Mouse (Mus musculus): Measurements from ENCODE around the gene Cabin1. TPM values are rescaled to one million over a fixed set of nuclear protein-coding genes. Genes with fewer than 3 reads are reported as not detected.
A peak's percentile ranks its signal among the peaks of the same experiment; 100 is the strongest.

The Cabin1 gene
- polyA plus RNA-seq, 1 experiment from 2014 or later, result 35.8 TPM

GRCm38 (mm10) chr10:75654053-75654452, 110.1 kb downstream of the Cabin1 start:
- Histone ChIP-seq H3K36me3 (peaks cover 73% of the 10 kb centered on the region), H3K9me3 (no peaks in the 10 kb centered on the region), H3K4me3 (replicated peaks) (no peak overlapping the region), H3K27me3 (replicated peaks) (no peaks in the 10 kb centered on the region), H3K9ac (no peak overlapping the region), H3K4me2 (no peak overlapping the region), H3K27ac (no peak overlapping the region), H3K4me1 (no peaks in the 10 kb centered on the region)
- WGBS, result 86% methylated on average over 4 of the region's 4 CpGs
- no peak for ATAC-seq (ENCODE audit: insufficient read depth, low FRiP score, low read depth)

GRCm38 (mm10) chr10:75651381-75652068, 112.6 kb downstream of the Cabin1 start:
- Histone ChIP-seq H3K4me2 (no peak overlapping the region), H3K27ac (no peak overlapping the region), H3K9me3 (no peaks in the 10 kb centered on the region), H3K9ac (no peak overlapping the region), H3K36me3 (peaks cover 52% of the 10 kb centered on the region), H3K4me1 (no peaks in the 10 kb centered on the region), H3K27me3 (replicated peaks) (no peaks in the 10 kb centered on the region), H3K4me3 (replicated peaks) (no peak overlapping the region)
- WGBS, result 93% methylated on average over 16 of the region's 16 CpGs
- no peak for ATAC-seq (ENCODE audit: insufficient read depth, low FRiP score, low read depth)

- H3K9ac ChIP-seq, result no peak overlapping the region
- no peaks in the 10 kb centered on the region for H3K4me1 ChIP-seq
- H3K27me3 ChIP-seq (replicated peaks), result no peaks in the 10 kb centered on the region
- no peak for ATAC-seq (ENCODE audit: insufficient read depth, low FRiP score, low read depth)
- no peak overlapping the region for H3K4me3 ChIP-seq (replicated peaks)
- H3K27ac ChIP-seq, result no peak overlapping the region
- 87% methylated on average over 6 of the region's 6 CpGs for WGBS
- no peak overlapping the region for H3K4me2 ChIP-seq
- no peaks in the 10 kb centered on the region for H3K9me3 ChIP-seq
- H3K36me3 ChIP-seq, result peaks cover 46% of the 10 kb centered on the region
Observed at GRCm38 (mm10) chr10:75650306-75650902, 113.7 kb downstream of the Cabin1 start.

GRCm38 (mm10) chr10:75649406-75649995, 114.6 kb downstream of the Cabin1 start:
- Histone ChIP-seq H3K4me1 (no peaks in the 10 kb centered on the region), H3K36me3 (peaks cover 39% of the 10 kb centered on the region), H3K9me3 (no peaks in the 10 kb centered on the region), H3K4me2 (no peak overlapping the region), H3K27ac (no peak overlapping the region), H3K9ac (no peak overlapping the region), H3K27me3 (replicated peaks) (no peaks in the 10 kb centered on the region), H3K4me3 (replicated peaks) (no peak overlapping the region)
- ATAC-seq (ENCODE audit: insufficient read depth, low FRiP score, low read depth), result no peak
- WGBS, result 88% methylated on average over 4 of the region's 4 CpGs

GRCm38 (mm10) chr10:75649001-75649400, 115.1 kb downstream of the Cabin1 start:
- ATAC-seq (ENCODE audit: insufficient read depth, low FRiP score, low read depth), result no peak
- peaks cover 4% of the 10 kb centered on the region; the same call in 1 of the 2 replicates for H3K4me1 ChIP-seq
- H3K36me3 ChIP-seq, result peaks cover 39% of the 10 kb centered on the region
- no peaks in the 10 kb centered on the region for H3K9me3 ChIP-seq
- no peak overlapping the region for H3K9ac ChIP-seq
- H3K4me3 ChIP-seq (replicated peaks), result no peak overlapping the region
- H3K27ac ChIP-seq, result no peak overlapping the region
- WGBS, result 82% methylated on average over 7 of the region's 7 CpGs
- H3K27me3 ChIP-seq (replicated peaks), result no peaks in the 10 kb centered on the region
- H3K4me2 ChIP-seq, result no peak overlapping the region

GRCm38 (mm10) chr10:75648091-75648490, 116.0 kb downstream of the Cabin1 start:
- no peak for ATAC-seq (ENCODE audit: insufficient read depth, low FRiP score, low read depth)
- Histone ChIP-seq H3K27ac (peak overlapping the region; percentile 51; the same call in 1 of the 2 replicates), H3K27me3 (replicated peaks) (no peaks in the 10 kb centered on the region), H3K36me3 (peaks cover 33% of the 10 kb centered on the region), H3K9ac (no peak overlapping the region), H3K4me1 (peaks cover 8% of the 10 kb centered on the region), H3K4me3 (replicated peaks) (no peak overlapping the region), H3K4me2 (no peak overlapping the region), H3K9me3 (no peaks in the 10 kb centered on the region)
- 88% methylated on average over 6 of the region's 6 CpGs for WGBS

- peak; percentile 28; the same call in 1 of the 2 replicates for ATAC-seq (ENCODE audit: insufficient read depth, low FRiP score, low read depth)
- 60% methylated on average over 3 of the region's 3 CpGs for WGBS
- H3K4me3 ChIP-seq (replicated peaks), result no peak overlapping the region
Observed at GRCm38 (mm10) chr10:75647362-75647761, 116.8 kb downstream of the Cabin1 start.

GRCm38 (mm10) chr10:75646406-75646805, 117.7 kb downstream of the Cabin1 start:
- whole genome bisulfite sequencing, result 91% methylated on average over 6 of the region's 6 CpGs
- Histone ChIP-seq H3K9me3 (no peaks in the 10 kb centered on the region), H3K27ac (no peak overlapping the region), H3K4me1 (peaks cover 15% of the 10 kb centered on the region), H3K36me3 (peaks cover 16% of the 10 kb centered on the region), H3K9ac (no peak overlapping the region), H3K27me3 (replicated peaks) (no peaks in the 10 kb centered on the region), H3K4me2 (no peak overlapping the region), H3K4me3 (replicated peaks) (no peak overlapping the region)
- ATAC-seq (ENCODE audit: insufficient read depth, low FRiP score, low read depth), result no peak

More at GRCm38 (mm10) chr10:75647362-75647761, 116.8 kb downstream of the Cabin1 start:
- Histone ChIP-seq H3K36me3 (peaks cover 26% of the 10 kb centered on the region), H3K4me2 (no peak overlapping the region), H3K4me1 (peaks cover 15% of the 10 kb centered on the region), H3K9ac (no peak overlapping the region), H3K27ac (peak overlapping the region; percentile 51; the same call in 1 of the 2 replicates), H3K9me3 (no peaks in the 10 kb centered on the region), H3K27me3 (replicated peaks) (no peaks in the 10 kb centered on the region)

- no peak overlapping the region for H3K4me2 ChIP-seq
- 0 out of 2 replicates have a peak, but pooled peaks cover 11% of the 10 kb centered on the region for H3K36me3 ChIP-seq
- 90% methylated on average over 8 of the region's 8 CpGs for WGBS
- no peaks in the 10 kb centered on the region for H3K27me3 ChIP-seq (replicated peaks)
- ATAC-seq (ENCODE audit: insufficient read depth, low FRiP score, low read depth), result no peak
- H3K9me3 ChIP-seq, result no peaks in the 10 kb centered on the region
- H3K4me3 ChIP-seq (replicated peaks), result no peak overlapping the region
- peaks cover 15% of the 10 kb centered on the region for H3K4me1 ChIP-seq
- H3K27ac ChIP-seq, result no peak overlapping the region
- no peak overlapping the region for H3K9ac ChIP-seq
Observed at GRCm38 (mm10) chr10:75645616-75646015, 118.5 kb downstream of the Cabin1 start.

- ATAC-seq (ENCODE audit: insufficient read depth, low FRiP score, low read depth), result peak; percentile 70
- 5% methylated on average over 11 of the region's 11 CpGs for WGBS
- Histone ChIP-seq H3K4me1 (peaks cover 18% of the 10 kb centered on the region), H3K9ac (no peak within 1 kb of the TSS), H3K4me3 (replicated peaks) (peak within 1 kb of the TSS; percentile 5; the same call in 1 of the 2 replicates), H3K27me3 (replicated peaks) (no peaks in the 10 kb centered on the region), H3K27ac (peak within 1 kb of the TSS; percentile 33; the same call in 1 of the 2 replicates), H3K4me2 (peak within 1 kb of the TSS; percentile 32), H3K36me3 (0 out of 2 replicates have a peak, but pooled peaks cover 4% of the 10 kb centered on the region), H3K9me3 (no peaks in the 10 kb centered on the region)
Observed at GRCm38 (mm10) chr10:75643741-75644343, 120.3 kb downstream of the Cabin1 start, which contains the start of gene Susd2. Gene Susd2 (minus strand): TSS chr10:75644008.

GRCm38 (mm10) chr10:75642891-75643290, 121.2 kb downstream of the Cabin1 start:
- Histone ChIP-seq H3K4me2 (peak overlapping the region; percentile 32), H3K9ac (no peak overlapping the region), H3K27me3 (replicated peaks) (no peaks in the 10 kb centered on the region), H3K27ac (no peak overlapping the region), H3K36me3 (0 out of 2 replicates have a peak, but pooled peaks cover 4% of the 10 kb centered on the region), H3K4me3 (replicated peaks) (no peak overlapping the region), H3K9me3 (no peaks in the 10 kb centered on the region), H3K4me1 (peaks cover 18% of the 10 kb centered on the region)
- no peak for ATAC-seq (ENCODE audit: insufficient read depth, low FRiP score, low read depth)
- WGBS, result 78% methylated on average over 2 of the region's 2 CpGs
